Comparison of ENCODE assay signal across 8 mouse cellular contexts in genomic region chr17:56626754-56627470, GRCm38 (mm10). TPM values are rescaled to one million over a fixed set of nuclear protein-coding genes. Genes with fewer than 3 reads are reported as not detected.
DNase-seq lines count a peak whose midpoint lies in the region; ATAC-seq lines count a peak whose summit lies in the region.

TSS of gene Lonp1 (minus strand) at chr17:56626887.

- peak; percentile 96 for DNase-seq in adipocyte (ENCODE audit: low spot score)
- DNase-seq in embryo, embryonic 10 days (ENCODE audit: low spot score): peak; percentile 100
- DNase-seq in gastrocnemius, postnatal 14 days: peak; percentile 93
- peak; percentile 95 to 96 for DNase-seq in left cerebral cortex, postnatal 10 days (ENCODE audit: extremely low spot score in 1 of 2, low spot score in 2 of 2)
- DNase-seq in right cerebral cortex, postnatal 25 days: peak; percentile 95
- peak; percentile 91 to 97 for DNase-seq in urinary bladder, postnatal 4 days (ENCODE audit: low spot score in 2 of 2)

- peak; percentile 92 for ATAC-seq in inflammation-experienced regulatory T-cells, adult 6 months
- peak; percentile 87 for ATAC-seq in megakaryocyte-erythroid progenitor cell, adult 5-6 weeks (replicated peaks; ENCODE audit: low FRiP score, low TSS enrichment, poor library complexity, severe bottlenecking)

- intact Hi-C loops in gastrocnemius, postnatal 14 days (cut with DNase I; ENCODE audit: low total_unique reads): loop anchor here (5.0 kb wide), 1 partner anchor 40 kb away; no protein-coding TSS in a partner anchor
- intact Hi-C loops in left cerebral cortex, postnatal 10 days (cut with DNase I): loop anchor here (5.0 kb wide), 1 partner anchor 35 kb away; no protein-coding TSS in a partner anchor

RNA-seq across cellular contexts. Expression of gene Lonp1, which starts in this region (rescaled TPM):
- total RNA-seq in gastrocnemius, postnatal 14 days (2021): 10 to 100 TPM; 50.3 to 54.5 TPM
- 1 to 10 TPM; 7.5 to 8.1 (median 8.1) TPM for polyA plus RNA-seq in inflammation-experienced regulatory T-cells, adult 6 months (2017; shearing (Covaris generic))
- total RNA-seq in left cerebral cortex, postnatal 10 days (2021): 10 to 100 TPM; 64.9 TPM
- 59.8 and 63.2 TPM in 2 replicates for total RNA-seq in megakaryocyte-erythroid progenitor cell, adult 5-6 weeks (2014; fragmentation: Nextera tagmentation)
- total RNA-seq in megakaryocyte-erythroid progenitor cell, adult 5-6 weeks (2017): 76.5 and 108 TPM in 2 replicates

Comparison
In these comparisons a context has a peak if more than half of its experiments do, and no peak if none do; other contexts are left out.
1. Peak in every context shown above with its lines: DNase-seq and ATAC-seq.